Mouse (Mus musculus) liver, postnatal 0 days (tissue): ENCODE measurements at regions not wholly inside any gene's neighbourhood (a gene's known extent, or its start where the extent isn't known, plus 50 kb on each side); places are given as distances from the start of the nearest gene placed in this dataset.

ENCODE experiments used
- CTCF ChIP-seq: sonication (generic); IDR thresholded peaks from 2 replicates; pipeline ENCODE4 v1.5.1; 2016; ENCODE audit warnings: antibody characterized with exemption, low read depth
- EP300 ChIP-seq: IDR thresholded peaks from 2 replicates; pipeline ENCODE4 v1.6.1; 2016; ENCODE audit warnings: antibody characterized with exemption, low read depth, mild to moderate bottlenecking

GRCm38 (mm10) chr14:98643756-98644155 lies 350.4 kb downstream of the Rpl36a-ps1 start:
- TF ChIP-seq EP300 (no peak), CTCF (no peak)
